In the genomic region with DNA sequence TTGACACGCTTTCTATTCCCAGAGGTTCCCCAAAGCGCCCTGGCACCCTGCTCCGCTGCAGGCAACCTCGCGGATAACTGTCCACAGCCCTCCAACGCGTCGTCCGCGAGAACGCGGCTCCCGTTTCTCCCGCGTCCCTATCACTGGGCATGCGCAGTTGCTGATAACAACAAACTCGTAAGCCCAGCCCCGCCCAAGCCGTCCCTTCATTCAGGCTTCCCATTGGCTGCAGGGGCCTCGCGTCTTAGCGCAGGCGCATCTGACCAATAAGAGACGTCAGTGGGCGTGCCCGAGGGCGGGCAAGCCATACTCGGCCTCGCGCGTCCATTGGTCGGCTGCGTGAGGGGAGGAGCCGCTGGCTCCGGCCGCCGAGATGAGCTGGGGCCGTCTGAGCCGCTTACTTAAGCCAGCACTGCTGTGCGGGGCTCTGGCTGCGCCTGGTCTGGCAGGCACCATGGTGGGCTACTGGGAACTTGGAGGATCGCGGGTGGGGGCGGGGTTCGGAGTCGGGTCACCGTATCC, we compare ENCODE assay signal across 8 mouse cellular contexts. TPM values are rescaled to one million over a fixed set of nuclear protein-coding genes. Genes with fewer than 3 reads are reported as not detected.
DNase-seq lines count a peak whose midpoint lies in the region; ATAC-seq and TF ChIP-seq lines count a peak whose summit lies in the region.

No protein-coding gene starts in this region.

- H3K4me2 ChIP-seq in hindbrain, embryonic 14.5 days (replicated peaks): peak overlapping the region; percentile 78

- H3K4me1 ChIP-seq in hindbrain, embryonic 14.5 days (replicated peaks; ENCODE audit: control insufficient read depth, insufficient read depth, low read length): peaks cover 16% of the 10 kb centered on the region

- CTCF ChIA-PET in Patski (lab: Charles Lee): interaction anchor here (0.8 to 1.3 kb wide), 2 partner anchors 9 to 11 kb away, joined by 3 to 4 read pairs; no protein-coding TSS in a partner anchor

- H3K9ac ChIP-seq in hindbrain, embryonic 14.5 days: peak overlapping the region; percentile 95

- H3K36me3 ChIP-seq in hindbrain, embryonic 14.5 days (replicated peaks; ENCODE audit: control insufficient read depth, insufficient read depth): peaks cover 30% of the 10 kb centered on the region

- H3K27me3 ChIP-seq in Patski: no peaks in the 10 kb centered on the region
- H3K27me3 ChIP-seq in hindbrain, embryonic 14.5 days (ENCODE audit: control insufficient read depth, insufficient read depth, low read length): no peaks in the 10 kb centered on the region

- DNase-seq in Patski (ENCODE audit: low read depth, low spot score): peak; percentile 90
- DNase-seq in cerebellum, postnatal 14 days: peak; percentile 99
- peak; percentile 99 for DNase-seq in frontal cortex, postnatal 14 days (ENCODE audit: low spot score in 2 of 2)
- peak; percentile 99 for DNase-seq in hindbrain, embryonic 14.5 days (ENCODE audit: low spot score)
- DNase-seq in layer of hippocampus, postnatal 36 days: peak; percentile 99 to 100
- DNase-seq in lung, postnatal 36 days: peak; percentile 100
- DNase-seq in retina, postnatal 1 day: peak; percentile 100
- DNase-seq in urinary bladder, adult 18-20 months (ENCODE audit: low spot score in 2 of 2): peak; percentile 99 to 100

- TF ChIP-seq CTCF in Patski (IDR thresholded peaks at IDR 0.05): no peak

- peak overlapping the region; percentile 96 for H3K27ac ChIP-seq in hindbrain, embryonic 14.5 days

- POLR2A ChIA-PET in Patski (lab: Charles Lee): interaction anchor here (0.6 to 3.7 kb wide), 18 partner anchors 12 to 426 kb away, joined by 3 to 14 read pairs (median 4); partner anchors contain the start of genes Cnn2 and Tmem259

- in situ Hi-C loops in Patski (cut with MboI; ENCODE audit: low pct_unique_long_range_greater_than_20kb): loop anchor here (10.0 kb wide), 1 partner anchor 61 kb away; the partner anchor contains the start of gene Stk11

- peak overlapping the region; percentile 91 for H3K4me3 ChIP-seq in hindbrain, embryonic 14.5 days (replicated peaks; ENCODE audit: low read length)

- H3K9me3 ChIP-seq in hindbrain, embryonic 14.5 days (ENCODE audit: control insufficient read depth, low read length): no peaks in the 10 kb centered on the region

- ATAC-seq in Patski: peak; percentile 73
- peak; percentile 95 for ATAC-seq in hindbrain, embryonic 14.5 days (ENCODE audit: low FRiP score)

- under 1% methylated on average over 46 of the region's 47 CpGs for WGBS in hindbrain, embryonic 14.5 days

RNA-seq across cellular contexts. Expression of gene Gpx4, which starts 6.4 kb away (rescaled TPM):
- polyA plus RNA-seq in Patski (2021): 916 TPM
- 556 and 557 TPM in 2 replicates for polyA plus RNA-seq in hindbrain, embryonic 14.5 days (2014; fragmentation: Nextera tagmentation; extraction: Ambion mirVana)
- total RNA-seq in layer of hippocampus, postnatal 36 days (2021): 100 to 1,000 TPM; 445 to 446 TPM

RNA-seq across cellular contexts. Expression of gene Polr2e, which starts 13.7 kb away (rescaled TPM):
- 146 TPM for polyA plus RNA-seq in Patski (2021)
- polyA plus RNA-seq in hindbrain, embryonic 14.5 days (2014; fragmentation: Nextera tagmentation; extraction: Ambion mirVana): 142 and 150 TPM in 2 replicates
- 10 to 100 TPM; 74.8 to 86.0 TPM for total RNA-seq in layer of hippocampus, postnatal 36 days (2021)

RNA-seq across cellular contexts. Expression of gene Arhgap45, which starts 36.9 kb away (rescaled TPM):
- polyA plus RNA-seq in Patski (2021): 0.85 TPM
- 1.1 and 1.7 TPM in 2 replicates for polyA plus RNA-seq in hindbrain, embryonic 14.5 days (2014; fragmentation: Nextera tagmentation; extraction: Ambion mirVana)
- total RNA-seq in layer of hippocampus, postnatal 36 days (2021): 1 to 10 TPM; 3.2 to 4.2 TPM

RNA-seq across cellular contexts. Expression of gene Sbno2, which starts 52.1 kb away (rescaled TPM):
- 181 TPM for polyA plus RNA-seq in Patski (2021)
- polyA plus RNA-seq in hindbrain, embryonic 14.5 days (2014; fragmentation: Nextera tagmentation; extraction: Ambion mirVana): 12.3 and 12.6 TPM in 2 replicates
- 10 to 100 TPM; 17.2 to 20.7 TPM for total RNA-seq in layer of hippocampus, postnatal 36 days (2021)

RNA-seq across cellular contexts. Expression of gene Abca7, which starts 57.0 kb away (rescaled TPM):
- polyA plus RNA-seq in Patski (2021): 19.9 TPM
- 4.1 and 4.5 TPM in 2 replicates for polyA plus RNA-seq in hindbrain, embryonic 14.5 days (2014; fragmentation: Nextera tagmentation; extraction: Ambion mirVana)
- total RNA-seq in layer of hippocampus, postnatal 36 days (2021): 10 to 100 TPM; 10.9 to 11.0 TPM

Comparison
In these comparisons a context has a peak if more than half of its experiments do, and no peak if none do; other contexts are left out.
1. Peak in every context shown above with its lines: DNase-seq, ATAC-seq, H3K4me3 ChIP-seq and H3K27ac ChIP-seq.